Mouse (Mus musculus) heart, embryonic 13.5 days (tissue): ENCODE results near the gene Col23a1. TPM values are rescaled to one million over a fixed set of nuclear protein-coding genes. Genes with fewer than 3 reads are reported as not detected.
A peak's percentile ranks its signal among the peaks of the same experiment; 100 is the strongest.

Experiments used
- ATAC-seq: fragments of 200-750 bp; cut with Nextera tagmentation; 2 replicates; pipeline ENCODE4 v1.8.0; 2017; ENCODE audit warnings: moderate TSS enrichment; ENCODE audit not compliant: insufficient number of reproducible peaks, low FRiP score, low TSS enrichment; ENCODE audit errors: extremely low read depth
- H3K27ac ChIP-seq: fragments of 300-500 bp; sonication (generic); replicated peaks from 2 replicates; pipeline ENCODE4 v1.5.1; 2015; ENCODE audit warnings: moderate library complexity, mild to moderate bottlenecking, inconsistent platforms
- H3K27me3 ChIP-seq: fragments of 300-500 bp; sonication (generic); replicated peaks from 2 replicates; pipeline ENCODE4 v1.6.1; 2015; ENCODE audit warnings: mild to moderate bottlenecking, inconsistent platforms
- H3K36me3 ChIP-seq: fragments of 300-500 bp; sonication (generic); 2 replicates; pipeline ENCODE4 v1.6.1; 2015; ENCODE audit warnings: mild to moderate bottlenecking, inconsistent platforms
- H3K4me1 ChIP-seq: fragments of 300-500 bp; sonication (generic); 2 replicates; pipeline ENCODE4 v1.6.1; 2015; ENCODE audit warnings: inconsistent platforms
- H3K4me2 ChIP-seq: fragments of 300-500 bp; sonication (generic); 2 replicates; pipeline ENCODE4 v1.6.1; 2015; ENCODE audit warnings: inconsistent platforms, mild to moderate bottlenecking, moderate library complexity
- H3K4me3 ChIP-seq: fragments of 300-500 bp; sonication (generic); 2 replicates; pipeline ENCODE4 v1.5.1; 2015; ENCODE audit warnings: moderate library complexity, mild to moderate bottlenecking, inconsistent platforms
- H3K9ac ChIP-seq: fragments of 300-500 bp; sonication (generic); 2 replicates; pipeline ENCODE4 v1.6.1; 2015; ENCODE audit warnings: inconsistent platforms, mild to moderate bottlenecking, moderate library complexity
- H3K9me3 ChIP-seq: fragments of 300-500 bp; sonication (generic); 2 replicates; pipeline ENCODE4 v1.6.1; 2016; ENCODE audit warnings: inconsistent platforms
- WGBS: fragments of 180-500 bp; shearing (Covaris S2); methylation state at CpG from one replicate; pipeline ENCODE4 v1.1.7; 2015; ENCODE audit warnings: mixed read lengths; 5-methylcytosine and 5-hydroxymethylcytosine counted together
- polyA plus RNA-seq: library from polyadenylated mRNA; unstranded; fragments of >200 nt; fragmentation: Nextera tagmentation; extraction: Ambion mirVana; gene quantifications from 2 replicates; pipeline ENCODE4 v1.2.1, GENCODE M21; 2015

Col23a1 gene
- polyA plus RNA-seq, 1 experiment from 2014 or later, result 9.9 TPM

- 70% methylated on average over 2 of the region's 2 CpGs for WGBS
- Histone ChIP-seq H3K36me3 (no peaks in the 10 kb centered on the region), H3K4me2 (no peak overlapping the region), H3K27ac (peak overlapping the region; percentile 21; the same call in 1 of the 2 replicates), H3K9ac (no peak overlapping the region), H3K27me3 (peaks cover 31% of the 10 kb centered on the region), H3K4me1 (peaks cover 12% of the 10 kb centered on the region; the same call in 1 of the 2 replicates), H3K4me3 (no peak overlapping the region), H3K9me3 (peaks cover 6% of the 10 kb centered on the region)
- ATAC-seq, result no peak
Observed at GRCm38 (mm10) chr11:51293956-51294530, 4.3 kb downstream of the Col23a1 start.

- ATAC-seq, result no peak
- Histone ChIP-seq H3K4me1 (peaks cover 4% of the 10 kb centered on the region; the same call in 1 of the 2 replicates), H3K36me3 (no peaks in the 10 kb centered on the region), H3K9ac (no peak overlapping the region), H3K4me2 (no peak overlapping the region), H3K4me3 (no peak overlapping the region), H3K9me3 (peaks cover 6% of the 10 kb centered on the region), H3K27ac (no peak overlapping the region), H3K27me3 (peaks cover 36% of the 10 kb centered on the region)
- WGBS, result 65% methylated on average over 3 of the region's 3 CpGs
Observed at GRCm38 (mm10) chr11:51295742-51296141, 6.0 kb downstream of the Col23a1 start.

- no peak overlapping the region for H3K9ac ChIP-seq
- H3K4me2 ChIP-seq, result no peak overlapping the region
- H3K27me3 ChIP-seq, result peaks cover 19% of the 10 kb centered on the region; the same call in 1 of the 2 replicates
- WGBS, result 69% methylated on average over 4 of the region's 4 CpGs
- H3K4me3 ChIP-seq, result no peak overlapping the region
- H3K4me1 ChIP-seq, result 0 out of 2 replicates have a peak, but pooled peaks cover 3% of the 10 kb centered on the region
- no peak for ATAC-seq
- H3K9me3 ChIP-seq, result peaks cover 6% of the 10 kb centered on the region
- no peak overlapping the region for H3K27ac ChIP-seq
- no peaks in the 10 kb centered on the region for H3K36me3 ChIP-seq
Observed at GRCm38 (mm10) chr11:51298691-51299090, 9.0 kb downstream of the Col23a1 start.

GRCm38 (mm10) chr11:51302396-51302795 lies 12.7 kb downstream of the Col23a1 start:
- H3K4me1 ChIP-seq, result no peaks in the 10 kb centered on the region
- no peak overlapping the region for H3K4me2 ChIP-seq
- H3K27me3 ChIP-seq, result peaks cover 19% of the 10 kb centered on the region; the same call in 1 of the 2 replicates
- H3K27ac ChIP-seq, result no peak overlapping the region
- no peaks in the 10 kb centered on the region for H3K9me3 ChIP-seq
- no peak for ATAC-seq
- no peaks in the 10 kb centered on the region for H3K36me3 ChIP-seq
- 75% methylated on average over 5 of the region's 5 CpGs for WGBS
- H3K9ac ChIP-seq, result no peak overlapping the region
- no peak overlapping the region for H3K4me3 ChIP-seq

- 71% methylated on average over 12 of the region's 12 CpGs for whole genome bisulfite sequencing
- Histone ChIP-seq H3K4me3 (no peak overlapping the region), H3K36me3 (no peaks in the 10 kb centered on the region), H3K4me2 (no peak overlapping the region), H3K27ac (no peak overlapping the region), H3K9me3 (no peaks in the 10 kb centered on the region), H3K9ac (no peak overlapping the region), H3K27me3 (peaks cover 19% of the 10 kb centered on the region; the same call in 1 of the 2 replicates), H3K4me1 (0 out of 2 replicates have a peak, but pooled peaks cover 6% of the 10 kb centered on the region)
- no peak for ATAC-seq
Observed at GRCm38 (mm10) chr11:51303981-51304553, 14.3 kb downstream of the Col23a1 start.

GRCm38 (mm10) chr11:51308306-51308705 lies 18.6 kb downstream of the Col23a1 start:
- WGBS, result 37% methylated on average over 5 of the region's 5 CpGs
- H3K27me3 ChIP-seq, result no peaks in the 10 kb centered on the region
- H3K4me3 ChIP-seq, result no peak overlapping the region
- H3K4me1 ChIP-seq, result 0 out of 2 replicates have a peak, but pooled peaks cover 6% of the 10 kb centered on the region
- H3K27ac ChIP-seq, result no peak overlapping the region
- H3K4me2 ChIP-seq, result no peak overlapping the region
- no peak for ATAC-seq
- H3K9ac ChIP-seq, result no peak overlapping the region
- no peaks in the 10 kb centered on the region for H3K36me3 ChIP-seq
- H3K9me3 ChIP-seq, result no peaks in the 10 kb centered on the region

- H3K36me3 ChIP-seq, result no peaks in the 10 kb centered on the region
- 0 out of 2 replicates have a peak, but pooled peaks cover 6% of the 10 kb centered on the region for H3K4me1 ChIP-seq
- 85% methylated on average over 8 of the region's 8 CpGs for WGBS
- no peak overlapping the region for H3K27ac ChIP-seq
- H3K4me3 ChIP-seq, result no peak overlapping the region
- no peak for ATAC-seq
- no peaks in the 10 kb centered on the region for H3K9me3 ChIP-seq
- H3K4me2 ChIP-seq, result no peak overlapping the region
- H3K9ac ChIP-seq, result no peak overlapping the region
- H3K27me3 ChIP-seq, result no peaks in the 10 kb centered on the region
Observed at GRCm38 (mm10) chr11:51311846-51312245, 22.1 kb downstream of the Col23a1 start.

GRCm38 (mm10) chr11:51315991-51316810 lies 26.5 kb downstream of the Col23a1 start:
- Histone ChIP-seq H3K9me3 (0 out of 2 replicates have a peak, but pooled peaks cover 2% of the 10 kb centered on the region), H3K4me2 (no peak overlapping the region), H3K4me1 (no peaks in the 10 kb centered on the region), H3K36me3 (no peaks in the 10 kb centered on the region), H3K9ac (no peak overlapping the region), H3K27ac (no peak overlapping the region), H3K27me3 (no peaks in the 10 kb centered on the region), H3K4me3 (no peak overlapping the region)
- ATAC-seq, result no peak
- WGBS, result 74% methylated on average over 7 of the region's 7 CpGs

- no peaks in the 10 kb centered on the region for H3K36me3 ChIP-seq
- H3K27ac ChIP-seq, result no peak overlapping the region
- no peak overlapping the region for H3K9ac ChIP-seq
- no peak overlapping the region for H3K4me3 ChIP-seq
- 0 out of 2 replicates have a peak, but pooled peaks cover 6% of the 10 kb centered on the region for H3K9me3 ChIP-seq
- H3K4me1 ChIP-seq, result 0 out of 2 replicates have a peak, but pooled peaks cover 1% of the 10 kb centered on the region
- H3K4me2 ChIP-seq, result no peak overlapping the region
- ATAC-seq, result no peak
- no peaks in the 10 kb centered on the region for H3K27me3 ChIP-seq
Observed at GRCm38 (mm10) chr11:51320609-51321008, 30.9 kb downstream of the Col23a1 start.

- Histone ChIP-seq H3K4me1 (0 out of 2 replicates have a peak, but pooled peaks cover 4% of the 10 kb centered on the region), H3K27me3 (0 out of 2 replicates have a peak, but pooled peaks cover 9% of the 10 kb centered on the region), H3K27ac (no peak overlapping the region), H3K4me3 (no peak overlapping the region), H3K9me3 (no peaks in the 10 kb centered on the region), H3K36me3 (no peaks in the 10 kb centered on the region), H3K4me2 (no peak overlapping the region), H3K9ac (no peak overlapping the region)
- 70% methylated on average over 6 of the region's 6 CpGs for WGBS
- ATAC-seq, result no peak
Observed at GRCm38 (mm10) chr11:51326908-51327307, 37.2 kb downstream of the Col23a1 start.

- Histone ChIP-seq H3K36me3 (no peaks in the 10 kb centered on the region), H3K27me3 (0 out of 2 replicates have a peak, but pooled peaks cover 9% of the 10 kb centered on the region), H3K27ac (no peak overlapping the region), H3K4me3 (no peak overlapping the region), H3K9ac (no peak overlapping the region), H3K9me3 (no peaks in the 10 kb centered on the region), H3K4me2 (no peak overlapping the region), H3K4me1 (0 out of 2 replicates have a peak, but pooled peaks cover 4% of the 10 kb centered on the region)
- WGBS, result 66% methylated on average over 12 of the region's 12 CpGs
- ATAC-seq, result no peak
Observed at GRCm38 (mm10) chr11:51328387-51328942, 38.7 kb downstream of the Col23a1 start.
